Mouse (Mus musculus): ENCODE measurements around the gene Usp20. TPM values are rescaled to one million over a fixed set of nuclear protein-coding genes. Genes with fewer than 3 reads are reported as not detected.
A peak's percentile ranks its signal among the peaks of the same experiment; 100 is the strongest.

Usp20 gene
- polyA plus RNA-seq, 1 experiment, result 18.5 TPM

GRCm38 (mm10) chr2:31007208-31007607 is 25.1 kb downstream of the Usp20 start:
- 70% methylated on average over 5 of the region's 5 CpGs for WGBS
- no peak for DNase-seq
- Histone ChIP-seq H3K4me3 (replicated peaks; ENCODE audit: extremely low read depth, low read depth, low read length) (no peak overlapping the region), H3K4me1 (ENCODE audit: control insufficient read depth, insufficient read depth, low read length) (no peaks in the 10 kb centered on the region)
- TF ChIP-seq POLR2A (IDR thresholded peaks at IDR 0.05; ENCODE audit: borderline replicate concordance, extremely low read depth, low read depth, low read length) (no peak), CTCF (IDR thresholded peaks at IDR 0.05; ENCODE audit: insufficient read depth, low read length) (no peak)

- DNase-seq, result no peak
- no peaks in the 10 kb centered on the region for H3K4me1 ChIP-seq (ENCODE audit: control insufficient read depth, insufficient read depth, low read length)
- H3K4me3 ChIP-seq (replicated peaks; ENCODE audit: extremely low read depth, low read depth, low read length), result no peak overlapping the region
- TF ChIP-seq CTCF (IDR thresholded peaks at IDR 0.05; ENCODE audit: insufficient read depth, low read length), result no peak
- WGBS, result 76% methylated on average over 14 of the region's 14 CpGs
These were observed 31.5 kb downstream of the Usp20 start for GRCm38 (mm10) chr2:31013371-31014120.

GRCm38 (mm10) chr2:31017625-31018317 is 35.7 kb downstream of the Usp20 start:
- TF ChIP-seq POLR2A (IDR thresholded peaks at IDR 0.05; ENCODE audit: borderline replicate concordance, extremely low read depth, low read depth, low read length) (no peak), CTCF (IDR thresholded peaks at IDR 0.05; ENCODE audit: insufficient read depth, low read length) (no peak)
- Histone ChIP-seq H3K4me1 (ENCODE audit: control insufficient read depth, insufficient read depth, low read length) (no peaks in the 10 kb centered on the region), H3K4me3 (replicated peaks; ENCODE audit: extremely low read depth, low read depth, low read length) (no peak overlapping the region)
- no peak for DNase-seq
- WGBS, result 93% methylated on average over 18 of the region's 18 CpGs

- 83% methylated on average over 8 of the region's 8 CpGs for WGBS
- Histone ChIP-seq H3K4me1 (ENCODE audit: control insufficient read depth, insufficient read depth, low read length) (no peaks in the 10 kb centered on the region), H3K4me3 (replicated peaks; ENCODE audit: extremely low read depth, low read depth, low read length) (no peak overlapping the region)
- DNase-seq, result no peak
- TF ChIP-seq POLR2A (IDR thresholded peaks at IDR 0.05; ENCODE audit: borderline replicate concordance, extremely low read depth, low read depth, low read length) (no peak), CTCF (IDR thresholded peaks at IDR 0.05; ENCODE audit: insufficient read depth, low read length) (no peak)
These were observed 36.4 kb downstream of the Usp20 start for GRCm38 (mm10) chr2:31018519-31018918.

- no peaks in the 10 kb centered on the region for H3K4me1 ChIP-seq (ENCODE audit: control insufficient read depth, insufficient read depth, low read length)
- no peak for DNase-seq
- WGBS, result 76% methylated on average over 8 of the region's 8 CpGs
- TF ChIP-seq CTCF (IDR thresholded peaks at IDR 0.05; ENCODE audit: insufficient read depth, low read length) (no peak), POLR2A (IDR thresholded peaks at IDR 0.05; ENCODE audit: borderline replicate concordance, extremely low read depth, low read depth, low read length) (no peak)
- no peak overlapping the region for H3K4me3 ChIP-seq (replicated peaks; ENCODE audit: extremely low read depth, low read depth, low read length)
These were observed 36.9 kb downstream of the Usp20 start for GRCm38 (mm10) chr2:31019011-31019410.

- no peak for DNase-seq
- Histone ChIP-seq H3K4me1 (ENCODE audit: control insufficient read depth, insufficient read depth, low read length) (no peaks in the 10 kb centered on the region), H3K4me3 (replicated peaks; ENCODE audit: extremely low read depth, low read depth, low read length) (no peak overlapping the region)
- 90% methylated on average over 2 of the region's 2 CpGs for WGBS
- TF ChIP-seq CTCF (IDR thresholded peaks at IDR 0.05; ENCODE audit: insufficient read depth, low read length) (no peak), POLR2A (IDR thresholded peaks at IDR 0.05; ENCODE audit: borderline replicate concordance, extremely low read depth, low read depth, low read length) (no peak)
These were observed 38.1 kb downstream of the Usp20 start for GRCm38 (mm10) chr2:31020202-31020601.

GRCm38 (mm10) chr2:31023940-31024339 is 41.9 kb downstream of the Usp20 start:
- DNase-seq, result no peak

GRCm38 (mm10) chr2:31024618-31025370 is 42.7 kb downstream of the Usp20 start:
- peak; percentile 73 for TF ChIP-seq CTCF (IDR thresholded peaks at IDR 0.05; ENCODE audit: insufficient read depth, low read length)
- no peak for TF ChIP-seq POLR2A (IDR thresholded peaks at IDR 0.05; ENCODE audit: borderline replicate concordance, extremely low read depth, low read depth, low read length)
- Histone ChIP-seq H3K4me1 (ENCODE audit: control insufficient read depth, insufficient read depth, low read length) (no peaks in the 10 kb centered on the region), H3K4me3 (replicated peaks; ENCODE audit: extremely low read depth, low read depth, low read length) (no peak overlapping the region)
- 26% methylated on average over 5 of the region's 5 CpGs for WGBS
- peak; percentile 48 for DNase-seq

More at GRCm38 (mm10) chr2:31023940-31024339, 41.9 kb downstream of the Usp20 start:
- Histone ChIP-seq H3K4me1 (ENCODE audit: control insufficient read depth, insufficient read depth, low read length) (no peaks in the 10 kb centered on the region), H3K4me3 (replicated peaks; ENCODE audit: extremely low read depth, low read depth, low read length) (no peak overlapping the region)
- TF ChIP-seq CTCF (IDR thresholded peaks at IDR 0.05; ENCODE audit: insufficient read depth, low read length) (no peak), POLR2A (IDR thresholded peaks at IDR 0.05; ENCODE audit: borderline replicate concordance, extremely low read depth, low read depth, low read length) (no peak)
- 68% methylated on average over 5 of the region's 5 CpGs for WGBS

- Histone ChIP-seq H3K4me3 (replicated peaks; ENCODE audit: extremely low read depth, low read depth, low read length) (no peak overlapping the region), H3K4me1 (ENCODE audit: control insufficient read depth, insufficient read depth, low read length) (no peaks in the 10 kb centered on the region)
- TF ChIP-seq CTCF (IDR thresholded peaks at IDR 0.05; ENCODE audit: insufficient read depth, low read length) (no peak), POLR2A (IDR thresholded peaks at IDR 0.05; ENCODE audit: borderline replicate concordance, extremely low read depth, low read depth, low read length) (no peak)
- DNase-seq, result no peak
- WGBS, result 56% methylated on average over 3 of the region's 3 CpGs
These were observed 43.4 kb downstream of the Usp20 start for GRCm38 (mm10) chr2:31025458-31025857.
